Mouse (Mus musculus): ENCODE results near the gene Hps4. TPM values are rescaled to one million over a fixed set of nuclear protein-coding genes. Genes with fewer than 3 reads are reported as not detected.

The Hps4 gene
- 33.4 and 39.1 TPM in 2 replicates for polyA plus RNA-seq (2015; fragmentation: Nextera tagmentation; extraction: Ambion mirVana)

- WGBS: 2% methylated on average over 63 of the region's 64 CpGs
- peak within 1 kb of the TSS; percentile 56; the same call in 1 of the 2 replicates for H3K27ac ChIP-seq
- H3K4me1 ChIP-seq: peaks cover 32% of the 10 kb centered on the region
- H3K36me3 ChIP-seq: peaks cover 54% of the 10 kb centered on the region
- H3K4me2 ChIP-seq: peak within 1 kb of the TSS; percentile 81
- peak within 1 kb of the TSS; percentile 73 for H3K4me3 ChIP-seq (replicated peaks)
- no peaks in the 10 kb centered on the region for H3K9me3 ChIP-seq (replicated peaks)
- H3K27me3 ChIP-seq: no peaks in the 10 kb centered on the region
- peak within 1 kb of the TSS; percentile 75 for H3K9ac ChIP-seq
- peak; percentile 76 for ATAC-seq (replicated peaks; ENCODE audit: low FRiP score)
Measured at GRCm38 (mm10) chr5:112342463-112343204, at the start of gene Hps4, which contains the start of gene Srrd. Gene Hps4 (plus strand): TSS chr5:112343083. Gene Srrd (minus strand): TSS chr5:112343040.

GRCm38 (mm10) chr5:112293800-112294199 is 49.1 kb upstream of the Hps4 start:
- no peak for ATAC-seq (replicated peaks; ENCODE audit: low FRiP score)
- Histone ChIP-seq H3K4me1 (peaks cover 91% of the 10 kb centered on the region), H3K4me3 (replicated peaks) (no peak overlapping the region), H3K9me3 (replicated peaks) (no peaks in the 10 kb centered on the region), H3K9ac (no peak overlapping the region), H3K27ac (no peak overlapping the region), H3K36me3 (no peaks in the 10 kb centered on the region), H3K4me2 (no peak overlapping the region), H3K27me3 (no peaks in the 10 kb centered on the region)
- 48% methylated on average over 2 of the region's 2 CpGs for WGBS

GRCm38 (mm10) chr5:112294696-112295095 is 48.2 kb upstream of the Hps4 start:
- no peak for ATAC-seq (replicated peaks; ENCODE audit: low FRiP score)
- Histone ChIP-seq H3K9ac (no peak overlapping the region), H3K9me3 (replicated peaks) (no peaks in the 10 kb centered on the region), H3K4me1 (peaks cover 87% of the 10 kb centered on the region), H3K36me3 (no peaks in the 10 kb centered on the region), H3K4me2 (no peak overlapping the region), H3K27ac (peak overlapping the region; percentile 41; the same call in 1 of the 2 replicates), H3K4me3 (replicated peaks) (no peak overlapping the region), H3K27me3 (no peaks in the 10 kb centered on the region)
- WGBS: 65% methylated on average over 4 of the region's 4 CpGs

GRCm38 (mm10) chr5:112295162-112295561 is 47.7 kb upstream of the Hps4 start:
- WGBS: 53% methylated on average over 8 of the region's 8 CpGs
- H3K36me3 ChIP-seq: no peaks in the 10 kb centered on the region
- no peak overlapping the region for H3K9ac ChIP-seq
- peaks cover 85% of the 10 kb centered on the region for H3K4me1 ChIP-seq
- H3K4me3 ChIP-seq (replicated peaks): no peak overlapping the region
- H3K27me3 ChIP-seq: no peaks in the 10 kb centered on the region
- no peaks in the 10 kb centered on the region for H3K9me3 ChIP-seq (replicated peaks)
- no peak for ATAC-seq (replicated peaks; ENCODE audit: low FRiP score)
- H3K4me2 ChIP-seq: no peak overlapping the region
- no peak overlapping the region for H3K27ac ChIP-seq

- Histone ChIP-seq H3K36me3 (no peaks in the 10 kb centered on the region), H3K4me2 (no peak overlapping the region), H3K27ac (no peak overlapping the region), H3K4me1 (peaks cover 84% of the 10 kb centered on the region), H3K4me3 (replicated peaks) (no peak overlapping the region), H3K27me3 (no peaks in the 10 kb centered on the region), H3K9me3 (replicated peaks) (no peaks in the 10 kb centered on the region), H3K9ac (no peak overlapping the region)
- 66% methylated on average over 8 of the region's 8 CpGs for WGBS
- ATAC-seq (replicated peaks; ENCODE audit: low FRiP score): no peak
Measured at GRCm38 (mm10) chr5:112295564-112295963, 47.3 kb upstream of the Hps4 start.

- Histone ChIP-seq H3K4me1 (peaks cover 73% of the 10 kb centered on the region), H3K27ac (peak overlapping the region; percentile 28), H3K4me2 (no peak overlapping the region), H3K27me3 (no peaks in the 10 kb centered on the region), H3K36me3 (0 out of 2 replicates have a peak, but pooled peaks cover 2% of the 10 kb centered on the region), H3K9me3 (replicated peaks) (no peaks in the 10 kb centered on the region), H3K9ac (no peak overlapping the region), H3K4me3 (replicated peaks) (no peak overlapping the region)
- 65% methylated on average over 6 of the region's 6 CpGs for WGBS
- no peak for ATAC-seq (replicated peaks; ENCODE audit: low FRiP score)
Measured at GRCm38 (mm10) chr5:112296404-112297181, 46.3 kb upstream of the Hps4 start.

GRCm38 (mm10) chr5:112297257-112297656 is 45.6 kb upstream of the Hps4 start:
- Histone ChIP-seq H3K4me3 (replicated peaks) (no peak overlapping the region), H3K9me3 (replicated peaks) (no peaks in the 10 kb centered on the region), H3K27ac (peak overlapping the region; percentile 28), H3K27me3 (no peaks in the 10 kb centered on the region), H3K36me3 (0 out of 2 replicates have a peak, but pooled peaks cover 2% of the 10 kb centered on the region), H3K4me2 (no peak overlapping the region), H3K9ac (no peak overlapping the region), H3K4me1 (peaks cover 67% of the 10 kb centered on the region)
- no peak for ATAC-seq (replicated peaks; ENCODE audit: low FRiP score)
- 70% methylated on average over 2 of the region's 2 CpGs for WGBS

- no peaks in the 10 kb centered on the region for H3K27me3 ChIP-seq
- H3K9ac ChIP-seq: no peak overlapping the region
- WGBS: 76% methylated on average over 12 of the region's 12 CpGs
- H3K4me1 ChIP-seq: peaks cover 56% of the 10 kb centered on the region
- peak; percentile 50 for ATAC-seq (replicated peaks; ENCODE audit: low FRiP score)
- peak overlapping the region; percentile 28 for H3K27ac ChIP-seq
- no peak overlapping the region for H3K4me3 ChIP-seq (replicated peaks)
- H3K9me3 ChIP-seq (replicated peaks): no peaks in the 10 kb centered on the region
- 0 out of 2 replicates have a peak, but pooled peaks cover 7% of the 10 kb centered on the region for H3K36me3 ChIP-seq
- no peak overlapping the region for H3K4me2 ChIP-seq
Measured at GRCm38 (mm10) chr5:112298226-112298988, 44.5 kb upstream of the Hps4 start.

- ATAC-seq (replicated peaks; ENCODE audit: low FRiP score): no peak
- H3K4me3 ChIP-seq (replicated peaks): no peak overlapping the region
- WGBS: 86% methylated on average over 4 of the region's 4 CpGs
- H3K27ac ChIP-seq: peak overlapping the region; percentile 28
- H3K36me3 ChIP-seq: peaks cover 7% of the 10 kb centered on the region; the same call in 1 of the 2 replicates
- peaks cover 48% of the 10 kb centered on the region for H3K4me1 ChIP-seq
- H3K9me3 ChIP-seq (replicated peaks): no peaks in the 10 kb centered on the region
- H3K27me3 ChIP-seq: no peaks in the 10 kb centered on the region
- H3K9ac ChIP-seq: no peak overlapping the region
- no peak overlapping the region for H3K4me2 ChIP-seq
Measured at GRCm38 (mm10) chr5:112299399-112299798, 43.5 kb upstream of the Hps4 start.

GRCm38 (mm10) chr5:112300112-112300511 is 42.8 kb upstream of the Hps4 start:
- H3K27me3 ChIP-seq: no peaks in the 10 kb centered on the region
- H3K36me3 ChIP-seq: peaks cover 10% of the 10 kb centered on the region
- no peak overlapping the region for H3K4me2 ChIP-seq
- H3K4me1 ChIP-seq: peaks cover 41% of the 10 kb centered on the region
- no peak overlapping the region for H3K9ac ChIP-seq
- 76% methylated on average over 2 of the region's 2 CpGs for WGBS
- no peak for ATAC-seq (replicated peaks; ENCODE audit: low FRiP score)
- no peak overlapping the region for H3K4me3 ChIP-seq (replicated peaks)
- H3K27ac ChIP-seq: no peak overlapping the region
- H3K9me3 ChIP-seq (replicated peaks): no peaks in the 10 kb centered on the region

GRCm38 (mm10) chr5:112300721-112301308 is 42.1 kb upstream of the Hps4 start:
- Histone ChIP-seq H3K4me2 (no peak overlapping the region), H3K4me3 (replicated peaks) (no peak overlapping the region), H3K27me3 (no peaks in the 10 kb centered on the region), H3K4me1 (peaks cover 35% of the 10 kb centered on the region), H3K36me3 (peaks cover 14% of the 10 kb centered on the region), H3K27ac (no peak overlapping the region), H3K9me3 (replicated peaks) (no peaks in the 10 kb centered on the region), H3K9ac (no peak overlapping the region)
- 85% methylated on average over 6 of the region's 6 CpGs for WGBS
- no peak for ATAC-seq (replicated peaks; ENCODE audit: low FRiP score)

Data from kidney, embryonic 15.5 days (tissue).